Mouse (Mus musculus): ENCODE measurements at regions not wholly inside any gene's neighbourhood (a gene's known extent, or its start where the extent isn't known, plus 50 kb on each side); places are given as distances from the start of the nearest gene placed in this dataset.

DNA sequence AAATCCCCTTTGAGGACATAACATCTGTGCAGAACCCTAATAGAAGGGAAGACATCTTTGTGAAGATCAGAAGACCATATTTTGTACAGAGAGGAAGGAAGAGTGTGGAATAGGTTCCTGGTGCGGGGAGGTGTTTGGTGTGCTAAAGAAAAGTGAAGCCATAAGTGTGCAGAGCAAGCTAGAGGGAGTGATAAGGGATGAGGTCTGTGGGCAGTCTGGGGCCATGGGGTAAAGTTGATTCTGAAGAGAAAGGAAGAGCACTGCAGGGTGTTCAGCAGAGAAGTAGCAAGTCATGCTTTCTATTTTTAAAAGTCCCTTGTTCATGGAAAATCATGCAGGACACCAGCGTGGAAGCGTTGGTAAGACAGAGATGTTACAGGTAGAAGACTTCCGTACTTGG is 161.8 kb upstream of the Tll1 start:
- H3K36me3 ChIP-seq (ENCODE audit: control insufficient read depth, insufficient read depth): no peaks in the 10 kb centered on the region
- TF ChIP-seq CEBPB (IDR thresholded peaks at IDR 0.05; ENCODE audit: low read depth) (no peak), FOSL1 (IDR thresholded peaks at IDR 0.05; ENCODE audit: insufficient read depth, low read length, poor library complexity, severe bottlenecking) (no peak), MYOD1 (IDR thresholded peaks at IDR 0.05; ENCODE audit: control insufficient read depth, insufficient read length, low read depth) (no peak), MYOG (IDR thresholded peaks at IDR 0.05; ENCODE audit: control insufficient read depth, extremely low read depth, insufficient read length) (no peak), USF1 (IDR thresholded peaks at IDR 0.05; ENCODE audit: low read depth) (no peak), MAX (IDR thresholded peaks at IDR 0.05) (no peak), CTCF (IDR thresholded peaks at IDR 0.05; ENCODE audit: control insufficient read depth, insufficient read depth, insufficient read length) (no peak)
- no peak overlapping the region for H3K4me3 ChIP-seq (ENCODE audit: insufficient read depth, poor library complexity, severe bottlenecking)
- H3ac ChIP-seq (ENCODE audit: control insufficient read depth, insufficient read length, low read depth): no peak overlapping the region
- no peaks in the 10 kb centered on the region for H3K79me2 ChIP-seq (ENCODE audit: control insufficient read depth, insufficient read depth)
- no peaks in the 10 kb centered on the region for H3K27me3 ChIP-seq (ENCODE audit: control insufficient read depth, insufficient read depth, insufficient read length)
- H3K79me3 ChIP-seq (ENCODE audit: low read depth): no peaks in the 10 kb centered on the region

DNA sequence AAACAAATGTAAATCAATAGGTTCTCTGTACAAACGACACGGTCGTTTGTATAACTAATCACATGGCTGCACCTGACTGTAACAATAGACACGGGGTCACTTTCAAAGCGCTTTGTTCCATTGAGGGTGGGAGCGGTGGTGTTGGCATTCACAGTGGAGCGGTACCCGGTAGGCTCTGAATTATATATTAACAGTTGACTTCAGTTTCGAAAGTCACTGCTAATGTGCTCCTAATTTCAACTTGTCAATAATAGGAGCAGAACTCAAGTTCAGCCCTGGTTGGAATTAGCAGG is 160.8 kb upstream of the Tll1 start:
- Histone ChIP-seq H3ac (ENCODE audit: control insufficient read depth, insufficient read length, low read depth) (no peak overlapping the region), H3K36me3 (ENCODE audit: control insufficient read depth, insufficient read depth) (no peaks in the 10 kb centered on the region), H3K4me3 (ENCODE audit: insufficient read depth, poor library complexity, severe bottlenecking) (no peak overlapping the region), H3K27me3 (ENCODE audit: control insufficient read depth, insufficient read depth, insufficient read length) (no peaks in the 10 kb centered on the region), H3K79me3 (ENCODE audit: low read depth) (no peaks in the 10 kb centered on the region), H3K79me2 (ENCODE audit: control insufficient read depth, insufficient read depth) (no peaks in the 10 kb centered on the region)
- no peak for TF ChIP-seq USF1 (IDR thresholded peaks at IDR 0.05; ENCODE audit: low read depth)

DNA sequence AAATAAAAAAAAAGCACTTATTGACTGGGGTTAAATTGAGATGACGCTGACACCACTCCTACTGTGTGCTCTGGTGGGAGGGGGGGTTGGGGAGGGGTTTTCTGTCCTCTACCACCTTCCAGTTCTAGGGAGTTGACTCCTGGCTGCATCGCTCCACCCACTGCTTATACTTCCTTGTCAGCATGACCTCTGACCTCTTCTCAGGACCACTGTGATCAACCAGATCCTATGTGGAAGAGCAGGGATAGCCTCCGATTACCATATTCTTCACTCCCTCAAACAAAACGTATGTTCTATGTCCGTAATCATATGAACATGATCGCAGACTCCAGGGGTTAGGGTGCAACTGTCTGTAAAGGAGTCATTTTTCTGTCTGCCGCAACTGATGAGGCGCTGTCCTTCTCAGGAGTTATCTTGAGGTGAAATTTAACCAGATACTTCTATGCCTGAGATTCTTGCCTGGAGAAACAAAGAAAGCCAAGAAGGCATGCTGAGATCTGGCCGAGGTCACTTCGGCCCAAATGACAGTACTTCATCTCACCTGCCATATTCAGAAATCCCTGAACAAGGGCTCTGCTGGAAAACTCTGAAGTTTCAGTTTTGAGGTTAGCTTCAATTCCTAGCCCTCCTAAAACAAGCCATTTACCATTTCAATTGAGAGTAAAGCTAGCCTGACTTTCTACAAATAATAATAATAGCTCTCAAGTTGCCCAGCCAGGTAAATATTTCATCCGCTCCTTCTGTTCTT is 160.3 kb upstream of the Tll1 start:
- Histone ChIP-seq H3K79me2 (ENCODE audit: control insufficient read depth, insufficient read depth) (no peaks in the 10 kb centered on the region), H3K4me3 (ENCODE audit: insufficient read depth, poor library complexity, severe bottlenecking) (no peak overlapping the region), H3K36me3 (ENCODE audit: control insufficient read depth, insufficient read depth) (no peaks in the 10 kb centered on the region), H3K27me3 (ENCODE audit: control insufficient read depth, insufficient read depth, insufficient read length) (no peaks in the 10 kb centered on the region), H3K79me3 (ENCODE audit: low read depth) (no peaks in the 10 kb centered on the region), H3ac (ENCODE audit: control insufficient read depth, insufficient read length, low read depth) (no peak overlapping the region)
- TF ChIP-seq FOSL1 (IDR thresholded peaks at IDR 0.05; ENCODE audit: insufficient read depth, low read length, poor library complexity, severe bottlenecking): no peak
- no peak for TF ChIP-seq MAX (IDR thresholded peaks at IDR 0.05)
- TF ChIP-seq USF1 (IDR thresholded peaks at IDR 0.05; ENCODE audit: low read depth): no peak
- TF ChIP-seq CTCF (IDR thresholded peaks at IDR 0.05; ENCODE audit: control insufficient read depth, insufficient read depth, insufficient read length): no peak
- TF ChIP-seq MYOG (IDR thresholded peaks at IDR 0.05; ENCODE audit: control insufficient read depth, extremely low read depth, insufficient read length): no peak
- TF ChIP-seq CEBPB (IDR thresholded peaks at IDR 0.05; ENCODE audit: low read depth): no peak
- TF ChIP-seq MYOD1 (IDR thresholded peaks at IDR 0.05; ENCODE audit: control insufficient read depth, insufficient read length, low read depth): no peak

DNA sequence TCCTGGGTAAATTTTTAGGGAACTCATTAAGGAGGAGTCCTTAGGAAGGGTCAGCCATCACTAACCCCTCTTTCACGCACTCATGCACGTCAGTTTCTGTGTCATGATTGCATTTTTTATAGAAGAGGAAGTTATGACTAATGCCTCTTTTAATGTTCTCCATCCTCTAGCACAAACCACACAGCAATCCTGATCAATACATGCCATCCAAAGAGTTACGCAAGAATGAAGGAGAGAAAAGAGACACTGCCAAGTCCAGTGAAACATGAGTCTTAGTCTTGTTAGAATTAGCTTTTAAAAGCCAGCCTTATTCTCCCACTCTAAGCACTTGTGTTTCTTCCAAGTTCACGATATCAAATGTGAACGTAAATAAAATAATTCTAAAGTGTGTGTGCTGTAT is 151.0 kb upstream of the Tll1 start:
- H3K4me3 ChIP-seq (ENCODE audit: insufficient read depth, poor library complexity, severe bottlenecking): no peak overlapping the region
- no peaks in the 10 kb centered on the region for H3K79me3 ChIP-seq (ENCODE audit: low read depth)
- TF ChIP-seq MYOD1 (IDR thresholded peaks at IDR 0.05; ENCODE audit: control insufficient read depth, insufficient read length, low read depth): no peak
- TF ChIP-seq CEBPB (IDR thresholded peaks at IDR 0.05; ENCODE audit: low read depth): peak; percentile 80
- no peaks in the 10 kb centered on the region for H3K27me3 ChIP-seq (ENCODE audit: control insufficient read depth, insufficient read depth, insufficient read length)
- H3K79me2 ChIP-seq (ENCODE audit: control insufficient read depth, insufficient read depth): no peaks in the 10 kb centered on the region
- H3K36me3 ChIP-seq (ENCODE audit: control insufficient read depth, insufficient read depth): no peaks in the 10 kb centered on the region
- H3ac ChIP-seq (ENCODE audit: control insufficient read depth, insufficient read length, low read depth): no peak overlapping the region

DNA sequence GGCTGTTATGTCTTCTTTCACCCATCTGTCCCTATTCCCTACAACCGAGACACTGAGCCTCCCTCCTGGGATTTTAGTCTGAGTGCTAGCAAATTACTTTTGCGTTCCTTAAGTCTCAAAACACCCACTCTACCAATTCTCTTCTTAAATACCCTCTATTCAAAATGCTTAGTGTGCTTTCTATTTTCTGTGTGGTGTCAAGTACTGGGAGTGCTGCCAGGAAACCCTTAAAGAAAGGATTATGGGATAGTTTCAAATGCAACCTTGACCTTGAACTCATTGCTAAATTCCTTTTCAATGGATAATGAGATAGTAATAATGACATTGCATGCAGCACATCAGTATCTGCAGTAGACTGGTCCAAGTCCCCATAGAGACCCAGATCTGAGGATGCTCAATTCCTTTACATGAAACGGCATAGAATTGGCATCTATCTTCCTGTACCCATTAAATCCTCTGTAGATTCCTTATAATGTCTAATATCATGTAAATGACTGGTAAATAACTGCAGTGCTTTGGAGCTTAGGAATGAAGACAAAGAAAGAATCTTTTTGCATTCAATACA is 142.1 kb upstream of the Tll1 start:
- H3ac ChIP-seq (ENCODE audit: control insufficient read depth, insufficient read length, low read depth): no peak overlapping the region
- no peaks in the 10 kb centered on the region for H3K36me3 ChIP-seq (ENCODE audit: control insufficient read depth, insufficient read depth)
- no peak for TF ChIP-seq FOSL1 (IDR thresholded peaks at IDR 0.05; ENCODE audit: insufficient read depth, low read length, poor library complexity, severe bottlenecking)
- no peak overlapping the region for H3K4me3 ChIP-seq (ENCODE audit: insufficient read depth, poor library complexity, severe bottlenecking)
- no peaks in the 10 kb centered on the region for H3K27me3 ChIP-seq (ENCODE audit: control insufficient read depth, insufficient read depth, insufficient read length)
- no peaks in the 10 kb centered on the region for H3K79me3 ChIP-seq (ENCODE audit: low read depth)
- H3K79me2 ChIP-seq (ENCODE audit: control insufficient read depth, insufficient read depth): no peaks in the 10 kb centered on the region

DNA sequence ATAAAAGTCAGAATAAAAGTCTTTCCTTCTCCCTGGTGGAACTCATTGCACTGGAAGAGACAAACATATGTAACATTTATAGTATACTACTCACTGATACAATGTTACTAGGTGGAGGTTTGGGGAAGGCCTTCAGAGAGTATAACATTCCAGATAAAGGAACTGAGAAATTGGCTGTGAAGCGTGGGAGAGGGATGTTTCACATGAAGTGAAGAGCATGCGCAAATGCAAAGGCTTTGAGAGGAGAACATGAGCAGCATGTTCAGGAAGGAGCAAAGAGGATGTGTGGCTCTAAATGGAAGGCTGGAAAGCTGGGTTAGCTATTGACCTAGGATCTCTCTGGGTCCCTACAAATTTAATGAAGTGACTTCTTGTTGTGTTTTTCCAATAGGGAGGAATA is 141.4 kb upstream of the Tll1 start:
- Histone ChIP-seq H3K79me3 (ENCODE audit: low read depth) (no peaks in the 10 kb centered on the region), H3K36me3 (ENCODE audit: control insufficient read depth, insufficient read depth) (no peaks in the 10 kb centered on the region), H3ac (ENCODE audit: control insufficient read depth, insufficient read length, low read depth) (no peak overlapping the region), H3K4me3 (ENCODE audit: insufficient read depth, poor library complexity, severe bottlenecking) (no peak overlapping the region), H3K79me2 (ENCODE audit: control insufficient read depth, insufficient read depth) (no peaks in the 10 kb centered on the region), H3K27me3 (ENCODE audit: control insufficient read depth, insufficient read depth, insufficient read length) (no peaks in the 10 kb centered on the region)
- no peak for TF ChIP-seq CEBPB (IDR thresholded peaks at IDR 0.05; ENCODE audit: low read depth)
- TF ChIP-seq USF1 (IDR thresholded peaks at IDR 0.05; ENCODE audit: low read depth): no peak
- no peak for TF ChIP-seq FOSL1 (IDR thresholded peaks at IDR 0.05; ENCODE audit: insufficient read depth, low read length, poor library complexity, severe bottlenecking)
- TF ChIP-seq CTCF (IDR thresholded peaks at IDR 0.05; ENCODE audit: control insufficient read depth, insufficient read depth, insufficient read length): no peak
- TF ChIP-seq MYOG (IDR thresholded peaks at IDR 0.05; ENCODE audit: control insufficient read depth, extremely low read depth, insufficient read length): no peak
- no peak for TF ChIP-seq MAX (IDR thresholded peaks at IDR 0.05)
- TF ChIP-seq MYOD1 (IDR thresholded peaks at IDR 0.05; ENCODE audit: control insufficient read depth, insufficient read length, low read depth): no peak
